Mouse (Mus musculus) C2C12 (cell line): ENCODE results near the gene Agap2.

ENCODE experiments used
- CTCF ChIP-seq: IDR thresholded peaks from one replicate; pipeline ENCODE4 v1.5.1; 2011; ENCODE audit not compliant: control insufficient read depth, insufficient read depth, insufficient read length
- MAX ChIP-seq: IDR thresholded peaks from one replicate; pipeline ENCODE4 v1.6.1; 2011; ENCODE audit warnings: mild to moderate bottlenecking, control low read depth
- MYOG ChIP-seq: IDR thresholded peaks from one replicate; pipeline ENCODE4 v1.6.1; 2011; ENCODE audit not compliant: control insufficient read depth, insufficient read length; ENCODE audit errors: extremely low read depth

GRCm38 (mm10) chr10:127078677-127079575 lies 3.8 kb downstream of the Agap2 start:
- no peak for TF ChIP-seq MYOG
- TF ChIP-seq MAX, result no peak
- no peak for TF ChIP-seq CTCF
